Comparison of ENCODE assay signal across 8 mouse cellular contexts in genomic region chr4:117495869-117496401, GRCm38 (mm10). TPM values are rescaled to one million over a fixed set of nuclear protein-coding genes. Genes with fewer than 3 reads are reported as not detected.
DNase-seq lines count a peak whose midpoint lies in the region; ATAC-seq and TF ChIP-seq lines count a peak whose summit lies in the region.

No protein-coding gene starts in this region.

- H3K36me3 ChIP-seq in kidney, adult 2 months (ENCODE audit: control insufficient read depth, insufficient read depth, low read length) = no peaks in the 10 kb centered on the region
- H3K36me3 ChIP-seq in forebrain, embryonic 11.5 days (ENCODE audit: control insufficient read depth, insufficient read depth, low read length) = no peaks in the 10 kb centered on the region
- H3K36me3 ChIP-seq in kidney, embryonic 16.5 days (ENCODE audit: insufficient read depth, low read length) = no peaks in the 10 kb centered on the region
- H3K36me3 ChIP-seq in neural tube, embryonic 12.5 days = no peaks in the 10 kb centered on the region

- H3K9me3 ChIP-seq in forebrain, embryonic 11.5 days (ENCODE audit: control insufficient read depth, low read length) = no peaks in the 10 kb centered on the region
- H3K9me3 ChIP-seq in kidney, embryonic 16.5 days (ENCODE audit: low read length) = no peaks in the 10 kb centered on the region
- H3K9me3 ChIP-seq in neural tube, embryonic 12.5 days = no peaks in the 10 kb centered on the region

- peak overlapping the region; percentile 51 for H3K9ac ChIP-seq in forebrain, embryonic 11.5 days (ENCODE audit: low read length)
- peak overlapping the region; percentile 55; the same call in 1 of the 2 replicates for H3K9ac ChIP-seq in kidney, embryonic 16.5 days (replicated peaks; ENCODE audit: low read length)
- peak overlapping the region; percentile 62 for H3K9ac ChIP-seq in neural tube, embryonic 12.5 days

- no peak overlapping the region for H3K27ac ChIP-seq in kidney, adult 2 months (ENCODE audit: insufficient read depth, low read depth, low read length)
- no peak overlapping the region for H3K27ac ChIP-seq in forebrain, embryonic 11.5 days (ENCODE audit: low read depth, low read length)
- no peak overlapping the region for H3K27ac ChIP-seq in kidney, embryonic 16.5 days (ENCODE audit: low read length)
- 0 out of 2 replicates have a peak overlapping the region, but pooled peaks have one; percentile 39 for H3K27ac ChIP-seq in neural tube, embryonic 12.5 days

- no peak for DNase-seq in kidney, adult 2 months
- no peak for DNase-seq in kidney, adult 9 months
- DNase-seq in R1 (ENCODE audit: low read depth, low spot score) = peak; percentile 62
- DNase-seq in forebrain, embryonic 11.5 days (ENCODE audit: low spot score) = peak; percentile 64

- no peak for TF ChIP-seq POLR2A in kidney, adult 2 months (IDR thresholded peaks at IDR 0.05; ENCODE audit: low read depth, low read length)

- H3K4me3 ChIP-seq in kidney, adult 2 months (ENCODE audit: insufficient read depth, low read depth, low read length) = 0 out of 2 replicates have a peak overlapping the region, but pooled peaks have one; percentile 27
- H3K4me3 ChIP-seq in forebrain, embryonic 11.5 days (ENCODE audit: low read depth, low read length) = peak overlapping the region; percentile 48
- peak overlapping the region; percentile 52 for H3K4me3 ChIP-seq in kidney, embryonic 16.5 days (ENCODE audit: low read length)
- peak overlapping the region; percentile 47 for H3K4me3 ChIP-seq in neural tube, embryonic 12.5 days

- peak; percentile 11; the same call in 1 of the 2 replicates for ATAC-seq in forebrain, embryonic 11.5 days (replicated peaks; ENCODE audit: low FRiP score)
- no peak for ATAC-seq in kidney, embryonic 16.5 days (ENCODE audit: low FRiP score, low TSS enrichment)
- ATAC-seq in neural tube, embryonic 12.5 days (ENCODE audit: low FRiP score, low read depth) = peak; percentile 6; the same call in 1 of the 2 replicates
- no peak for ATAC-seq in CD4-positive, CD25-positive, alpha-beta regulatory T cell, adult 4 months
- ATAC-seq in erythroid progenitor cell, adult 5-6 weeks (replicated peaks; ENCODE audit: low FRiP score, poor library complexity, severe bottlenecking) = no peak

- WGBS in kidney, adult 2 months = 2% methylated on average over 33 of the region's 33 CpGs
- under 1% methylated on average over 33 of the region's 33 CpGs for WGBS in forebrain, embryonic 11.5 days
- under 1% methylated on average over 33 of the region's 33 CpGs for WGBS in kidney, embryonic 16.5 days
- under 1% methylated on average over 33 of the region's 33 CpGs for WGBS in neural tube, embryonic 12.5 days

- 0 out of 2 replicates have a peak, but pooled peaks cover 6% of the 10 kb centered on the region for H3K4me1 ChIP-seq in kidney, adult 2 months (ENCODE audit: control insufficient read depth, insufficient read depth, low read length)
- H3K4me1 ChIP-seq in forebrain, embryonic 11.5 days (replicated peaks; ENCODE audit: control insufficient read depth, insufficient read depth, low read length) = peaks cover 22% of the 10 kb centered on the region
- H3K4me1 ChIP-seq in kidney, embryonic 16.5 days (ENCODE audit: insufficient read depth, low read length) = peaks cover 29% of the 10 kb centered on the region
- H3K4me1 ChIP-seq in neural tube, embryonic 12.5 days = peaks cover 31% of the 10 kb centered on the region

- H3K27me3 ChIP-seq in kidney, adult 2 months (replicated peaks; ENCODE audit: control insufficient read depth, insufficient read depth, low read length) = peaks cover 26% of the 10 kb centered on the region
- peaks cover 48% of the 10 kb centered on the region for H3K27me3 ChIP-seq in forebrain, embryonic 11.5 days (ENCODE audit: control insufficient read depth, insufficient read depth, low read length)
- H3K27me3 ChIP-seq in kidney, embryonic 16.5 days (ENCODE audit: insufficient read depth, low read length) = peaks cover 68% of the 10 kb centered on the region
- peaks cover 82% of the 10 kb centered on the region for H3K27me3 ChIP-seq in neural tube, embryonic 12.5 days (replicated peaks)

- H3K4me2 ChIP-seq in forebrain, embryonic 11.5 days (ENCODE audit: low read depth, low read length, severe bottlenecking) = peak overlapping the region; percentile 93
- H3K4me2 ChIP-seq in kidney, embryonic 16.5 days (replicated peaks; ENCODE audit: low read depth, low read length) = peak overlapping the region; percentile 88
- H3K4me2 ChIP-seq in neural tube, embryonic 12.5 days (replicated peaks) = peak overlapping the region; percentile 67

- TF ChIP-seq CTCF in kidney, adult 2 months (conservative IDR thresholded peaks at IDR 0.05; ENCODE audit: insufficient read depth, insufficient read length, low read depth, low read length) = no peak

RNA-seq across cellular contexts. Expression of gene Rnf220, which starts 0.9 kb away (rescaled TPM):
- 69.9 and 70.7 TPM in 2 replicates for polyA plus RNA-seq in kidney, adult 2 months (2012; rRNA removed)
- polyA plus RNA-seq in forebrain, embryonic 11.5 days (2014; fragmentation: Nextera tagmentation; extraction: Ambion mirVana) = 92.3 and 95.1 TPM in 2 replicates
- 71.5 and 76.0 TPM in 2 replicates for polyA plus RNA-seq in kidney, embryonic 16.5 days (2015; fragmentation: Nextera tagmentation; extraction: Ambion mirVana)
- 107 and 111 TPM in 2 replicates for polyA plus RNA-seq in neural tube, embryonic 12.5 days (2016; fragmentation: Nextera tagmentation; extraction: Ambion mirVana)
- polyA plus RNA-seq in CD4-positive, CD25-positive, alpha-beta regulatory T cell, adult 4 months (2017; shearing (Covaris generic)) = 10 to 100 TPM; 15.8 to 18.6 TPM
- total RNA-seq in erythroid progenitor cell, adult 5-6 weeks (2015; ENCODE audit: low replicate concordance) = 20.9 and 22.6 TPM in 2 replicates
- total RNA-seq in erythroid progenitor cell, adult 5-6 weeks (2017; ENCODE audit: low replicate concordance) = 10.1 and 21.9 TPM in 2 replicates

RNA-seq across cellular contexts. Expression of gene Eri3, which starts 54.2 kb away (rescaled TPM):
- 73.0 and 97.6 TPM in 2 replicates for polyA plus RNA-seq in kidney, adult 2 months (2012; rRNA removed)
- polyA plus RNA-seq in forebrain, embryonic 11.5 days (2014; fragmentation: Nextera tagmentation; extraction: Ambion mirVana) = 146 TPM in 2 replicates
- 129 and 131 TPM in 2 replicates for polyA plus RNA-seq in kidney, embryonic 16.5 days (2015; fragmentation: Nextera tagmentation; extraction: Ambion mirVana)
- 148 and 162 TPM in 2 replicates for polyA plus RNA-seq in neural tube, embryonic 12.5 days (2016; fragmentation: Nextera tagmentation; extraction: Ambion mirVana)
- 10 to 100 TPM; 50.0 to 61.7 TPM for polyA plus RNA-seq in CD4-positive, CD25-positive, alpha-beta regulatory T cell, adult 4 months (2017; shearing (Covaris generic))
- total RNA-seq in erythroid progenitor cell, adult 5-6 weeks (2015; ENCODE audit: low replicate concordance) = 19.1 and 24.3 TPM in 2 replicates
- 0.61 and 5.5 TPM in 2 replicates for total RNA-seq in erythroid progenitor cell, adult 5-6 weeks (2017; ENCODE audit: low replicate concordance)

Comparison
In these comparisons a context has a peak if more than half of its experiments do, and no peak if none do; other contexts are left out.
1. DNase-seq: peak in R1 (single experiment) and forebrain, embryonic 11.5 days (single experiment); none in kidney, adult 2 months (single experiment) and kidney, adult 9 months (single experiment).
2. ATAC-seq: peak in forebrain, embryonic 11.5 days (single experiment) and neural tube, embryonic 12.5 days (single experiment); none in kidney, embryonic 16.5 days (single experiment), CD4-positive, CD25-positive, alpha-beta regulatory T cell, adult 4 months (single experiment) and erythroid progenitor cell, adult 5-6 weeks (single experiment).
3. Peak in every context shown above with its lines, with median percentiles within 50 percentile points of each other: H3K4me3 ChIP-seq, H3K4me2 ChIP-seq and H3K9ac ChIP-seq.